Mouse (Mus musculus): ENCODE measurements around the gene E030018B13Rik.

Gene E030018B13Rik

DNA sequence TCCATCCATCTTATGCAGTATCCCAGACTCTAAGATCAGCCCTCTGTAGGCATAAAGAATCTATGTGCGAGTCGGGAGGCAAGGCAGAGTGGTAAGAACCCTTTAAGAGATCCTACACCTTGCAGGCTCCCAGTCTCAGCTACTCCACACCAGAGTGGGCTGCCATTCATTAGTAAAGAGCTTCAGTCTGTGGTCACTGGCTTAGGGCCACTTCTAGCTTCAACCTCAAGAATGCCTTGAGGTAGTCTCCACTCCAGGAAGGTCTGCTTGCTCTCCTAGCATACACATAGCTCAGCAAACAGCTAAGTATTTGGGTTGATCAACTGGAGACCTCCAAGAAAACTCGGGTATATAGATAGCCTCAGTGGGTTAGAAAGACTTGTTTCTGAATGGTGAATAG, 19.0 kb upstream of the E030018B13Rik start:
- DNase-seq (ENCODE audit: low read depth, low spot score), result no peak

DNA sequence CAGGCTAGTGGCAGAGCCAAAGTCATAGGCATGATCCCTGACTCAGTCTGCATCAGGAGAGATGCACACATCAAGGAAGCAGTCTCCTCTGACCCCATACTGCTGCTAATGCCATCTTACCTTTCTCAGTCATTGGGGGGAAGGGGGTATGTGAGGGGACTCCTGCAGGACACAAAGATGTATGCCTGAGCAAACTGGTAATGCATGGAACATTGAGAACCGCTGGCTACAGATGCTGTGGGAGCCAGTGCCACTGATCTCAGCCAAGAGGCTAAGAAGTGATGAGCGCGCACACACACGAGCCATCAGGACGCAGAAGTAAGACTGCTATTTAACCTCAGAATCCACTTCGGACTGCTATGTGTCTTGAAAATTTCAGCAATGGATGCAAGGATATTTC, 18.5 kb upstream of the E030018B13Rik start:
- no peak for DNase-seq (ENCODE audit: low read depth, low spot score)

DNA sequence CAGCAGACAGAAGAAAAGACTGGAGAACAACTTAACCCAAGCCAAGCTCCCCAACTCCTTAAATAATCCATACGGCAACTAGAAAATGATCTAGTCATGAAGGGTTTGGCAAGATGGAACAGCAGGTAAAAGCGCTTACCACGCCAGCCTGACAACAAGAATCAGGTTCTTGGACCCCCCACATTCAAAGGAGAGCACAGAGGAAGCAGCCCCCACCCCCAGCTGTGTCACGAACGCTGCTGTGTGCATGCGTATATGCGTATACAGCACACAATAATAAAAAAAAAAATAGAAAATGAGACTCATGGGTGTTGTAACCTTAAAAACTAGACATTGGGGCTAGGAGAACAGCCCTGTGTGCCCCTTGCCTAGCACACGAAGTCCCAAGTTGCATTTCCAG, 16.7 kb upstream of the E030018B13Rik start:
- DNase-seq (ENCODE audit: low read depth, low spot score), result no peak

DNA sequence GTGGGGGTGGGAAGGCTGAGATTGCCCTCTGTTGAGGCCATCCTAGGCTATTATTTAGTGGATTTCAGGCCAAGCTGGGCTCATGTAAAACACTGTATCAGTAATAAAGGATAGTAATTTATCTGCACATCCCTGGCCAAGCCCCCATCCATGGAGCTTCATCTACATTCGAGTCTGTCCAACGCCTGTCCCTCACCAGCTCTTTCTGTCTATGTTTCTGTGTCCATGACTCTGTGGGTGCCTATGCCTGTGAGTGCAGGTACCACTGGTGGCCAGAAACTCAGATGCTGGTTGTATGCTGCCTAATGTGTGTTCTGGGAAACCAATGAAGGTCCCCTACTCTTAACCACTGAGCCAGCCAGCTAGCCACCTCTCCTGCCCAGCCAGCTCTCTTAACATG, 16.2 kb upstream of the E030018B13Rik start:
- DNase-seq (ENCODE audit: low read depth, low spot score), result no peak

DNA sequence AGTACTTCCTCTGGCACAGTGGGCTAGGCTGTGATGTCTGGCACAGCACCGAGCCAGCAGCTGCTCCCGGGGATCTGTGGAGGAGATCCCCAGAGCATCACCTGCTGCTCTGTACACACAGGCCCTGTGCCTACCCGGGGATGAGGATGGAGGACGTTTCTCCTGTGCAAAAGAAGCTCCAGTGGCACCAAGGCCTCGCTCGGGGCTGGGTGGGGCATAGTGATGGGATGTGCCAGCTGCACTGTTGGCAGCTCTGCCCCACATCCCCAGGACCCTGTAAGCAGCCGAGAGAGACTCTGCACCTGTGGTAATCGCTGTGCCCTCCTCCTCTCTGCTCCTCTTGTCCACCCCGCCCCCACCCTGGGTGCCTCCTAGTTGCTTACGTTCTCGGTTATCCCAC, 15.3 kb upstream of the E030018B13Rik start:
- DNase-seq (ENCODE audit: low read depth, low spot score), result no peak

DNA sequence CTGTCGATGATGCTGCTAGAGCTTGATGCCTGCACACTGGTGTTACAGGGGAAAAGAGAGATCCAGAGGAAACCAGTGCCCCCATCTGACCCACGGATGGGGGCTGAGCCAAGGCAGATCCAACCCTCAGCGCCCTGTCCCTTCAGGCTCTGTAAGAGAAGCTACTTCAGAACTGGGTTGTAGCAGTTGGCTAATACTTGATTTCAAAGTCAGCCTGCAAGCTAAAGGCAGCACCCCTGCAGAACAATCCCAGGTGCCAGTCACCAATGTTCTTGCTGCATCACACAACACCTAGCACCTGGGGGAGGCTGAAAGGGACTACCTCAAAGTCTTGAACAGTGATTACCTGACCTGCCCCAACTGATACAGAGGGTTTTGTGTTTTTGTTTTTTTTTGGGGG, 14.7 kb upstream of the E030018B13Rik start:
- no peak for DNase-seq (ENCODE audit: low read depth, low spot score)

DNA sequence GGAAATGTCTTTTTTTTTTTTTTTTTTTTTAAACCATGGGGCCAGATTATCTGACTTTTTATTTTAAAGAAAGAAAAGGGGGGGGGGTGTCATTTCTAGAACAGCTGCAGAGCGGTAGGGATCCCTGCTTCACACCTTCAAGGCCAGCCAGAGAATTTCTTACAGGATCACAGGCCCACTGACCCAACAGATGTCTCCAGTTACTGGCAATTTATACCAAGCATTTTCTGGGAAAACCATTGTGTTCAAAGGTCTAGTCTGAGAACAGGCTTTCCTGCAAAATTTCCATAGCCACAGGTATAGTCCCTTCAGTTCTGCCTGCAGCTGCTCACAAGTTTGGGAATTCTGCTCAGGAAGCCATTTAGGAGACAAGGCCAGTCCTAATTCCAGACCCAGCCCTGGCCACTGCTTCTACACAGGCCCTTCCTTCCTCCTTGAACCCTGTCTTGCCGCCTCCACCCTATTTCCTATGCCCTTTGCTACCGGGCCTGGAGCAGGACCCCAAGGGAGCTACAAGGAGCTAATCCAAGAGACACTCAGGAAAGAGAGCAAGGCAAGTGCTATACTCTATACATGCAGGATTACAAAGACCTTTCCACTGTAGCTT, 13.9 kb upstream of the E030018B13Rik start:
- DNase-seq (ENCODE audit: low read depth, low spot score), result no peak

DNA sequence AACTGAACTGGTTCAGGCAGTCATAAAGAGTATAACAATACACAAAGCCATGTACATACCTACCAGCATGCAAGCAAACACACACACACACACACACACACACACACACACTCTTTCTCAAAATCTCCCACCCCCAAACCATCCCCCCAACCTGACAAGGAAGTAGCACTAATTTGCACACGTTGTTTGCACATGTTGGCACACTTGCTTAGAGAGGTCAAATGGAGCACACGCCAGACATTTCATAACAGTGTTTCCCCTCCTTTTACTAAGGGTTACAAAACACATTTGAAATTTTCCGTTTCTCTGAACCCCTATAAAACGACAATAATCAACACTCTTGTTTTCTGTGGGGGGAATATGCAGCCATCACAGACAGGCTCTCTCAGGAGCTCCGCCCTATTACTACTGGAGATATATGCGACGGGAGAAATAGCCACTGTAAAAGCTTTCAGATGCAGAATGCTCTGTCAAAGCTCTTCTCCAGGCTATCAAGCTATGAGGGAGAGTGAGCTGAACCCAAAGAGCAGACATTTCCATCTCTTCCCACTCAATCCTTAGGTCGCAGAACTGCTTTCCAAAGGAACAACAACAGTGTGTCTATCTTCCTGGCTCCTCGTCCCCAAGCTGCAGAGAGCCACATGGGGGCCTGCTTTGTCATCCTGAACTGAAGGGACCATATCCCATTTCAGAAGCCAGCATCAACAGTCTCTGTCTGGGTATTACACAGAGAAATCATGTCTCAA, 12.8 kb upstream of the E030018B13Rik start:
- no peak for DNase-seq (ENCODE audit: low read depth, low spot score)

DNA sequence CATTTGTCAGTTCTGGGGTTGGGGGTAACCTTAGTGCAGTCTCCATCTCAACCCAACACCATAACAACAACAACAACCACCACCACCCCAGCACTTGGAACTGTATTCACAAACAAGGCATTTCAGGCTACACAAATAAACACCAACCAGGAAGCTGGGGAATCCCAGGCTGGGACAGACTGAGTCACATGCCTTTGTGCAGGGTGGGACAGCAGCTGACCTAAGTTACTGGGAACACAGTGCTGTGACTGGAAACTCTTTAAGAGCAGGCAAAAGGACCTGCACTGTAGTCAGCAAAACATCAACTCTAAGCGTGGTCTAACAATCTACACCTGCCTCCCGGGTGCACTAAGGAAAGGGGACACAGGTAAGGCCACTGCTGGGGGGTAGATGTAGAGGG, 11.5 kb upstream of the E030018B13Rik start:
- no peak for DNase-seq (ENCODE audit: low read depth, low spot score)

DNA sequence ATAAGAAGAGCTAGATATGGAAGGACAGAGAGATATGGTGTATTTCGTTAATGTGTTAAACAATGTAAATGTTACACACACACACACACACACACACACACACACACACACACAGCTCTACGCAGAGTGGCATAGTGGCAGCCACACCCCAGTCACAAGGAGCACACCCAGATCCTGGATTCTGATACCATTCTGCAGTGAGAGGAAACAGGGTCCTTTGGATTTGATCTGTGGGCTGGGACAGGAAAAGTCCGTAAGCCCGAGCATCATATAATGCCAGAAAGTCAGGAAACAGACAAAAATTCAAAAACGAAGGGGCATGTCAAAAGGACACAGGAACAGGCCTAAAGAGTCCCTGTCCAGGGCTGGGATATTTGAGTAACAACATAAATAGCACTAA, 11.0 kb upstream of the E030018B13Rik start:
- DNase-seq (ENCODE audit: low read depth, low spot score), result no peak

DNA sequence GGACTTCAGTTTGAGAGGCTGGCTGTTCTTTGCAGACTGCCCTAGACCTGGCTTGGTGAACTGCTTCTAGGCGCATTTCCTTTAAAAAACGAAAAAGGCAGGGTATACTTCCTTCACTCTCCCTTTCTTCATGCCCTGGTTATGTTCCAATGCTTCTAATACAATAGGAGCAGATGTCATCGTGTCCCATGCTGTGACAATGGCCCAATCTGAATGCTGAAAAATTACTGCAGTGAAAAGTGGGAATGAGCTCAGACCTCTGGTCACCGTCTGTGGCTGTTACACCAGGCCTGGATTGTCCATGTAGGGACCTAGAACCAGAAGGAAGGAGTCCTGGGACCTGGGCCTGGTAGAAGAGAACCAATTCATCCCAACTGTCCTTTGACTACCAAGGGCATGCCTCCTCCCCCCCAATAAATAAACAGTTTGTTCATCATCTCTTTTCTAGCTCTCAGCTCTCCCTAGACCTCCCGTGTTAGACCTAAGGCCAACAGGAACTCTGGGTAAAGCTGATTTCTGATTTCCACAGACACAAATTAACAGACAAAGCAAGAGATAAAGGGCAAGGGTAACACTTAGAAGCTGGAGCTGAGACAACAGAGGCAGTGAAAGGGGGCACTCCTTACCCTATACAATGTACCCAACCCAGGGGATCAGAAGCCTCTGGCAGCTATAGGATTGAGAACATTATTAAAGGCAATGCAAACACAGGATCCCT, 8.7 kb upstream of the E030018B13Rik start:
- DNase-seq (ENCODE audit: low read depth, low spot score), result no peak

DNA sequence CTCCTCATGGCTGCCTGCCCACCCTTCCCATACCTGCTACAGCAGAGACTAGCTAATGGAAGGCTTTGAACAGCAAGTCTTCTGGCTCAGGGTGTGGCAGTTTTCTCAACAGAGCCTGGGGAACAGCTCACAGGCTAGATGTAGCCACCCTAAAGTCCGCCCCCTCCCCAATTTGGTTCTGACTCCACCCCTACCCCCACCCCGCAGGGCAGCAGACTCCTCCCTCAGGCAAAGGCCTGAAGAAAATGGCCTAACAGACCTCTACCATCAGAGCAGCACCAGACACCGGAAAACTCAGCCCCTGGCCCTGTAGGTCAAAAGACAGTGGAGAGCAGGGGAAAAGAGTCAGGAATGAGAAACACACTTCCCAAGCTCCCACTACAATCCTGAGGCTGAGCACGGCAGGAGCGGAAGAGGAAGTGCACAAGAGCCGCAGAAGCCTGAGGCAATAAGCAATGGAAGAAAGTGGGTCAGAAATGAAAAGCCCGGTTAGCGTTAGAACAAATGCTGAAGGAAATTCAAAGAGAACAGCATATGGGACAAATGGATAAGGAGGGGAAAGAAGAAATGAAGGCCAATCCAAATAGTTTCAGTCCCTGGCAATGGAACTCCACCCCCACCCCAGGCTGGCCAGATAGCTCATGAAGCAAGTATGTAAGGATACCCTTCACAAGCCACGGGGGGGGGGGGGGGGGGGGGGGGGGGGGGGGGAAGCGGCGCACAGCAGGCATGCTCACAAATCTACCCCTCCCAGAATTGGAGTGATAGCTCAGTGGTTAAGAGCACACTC, 8.0 kb upstream of the E030018B13Rik start:
- DNase-seq (ENCODE audit: low read depth, low spot score), result no peak

DNA sequence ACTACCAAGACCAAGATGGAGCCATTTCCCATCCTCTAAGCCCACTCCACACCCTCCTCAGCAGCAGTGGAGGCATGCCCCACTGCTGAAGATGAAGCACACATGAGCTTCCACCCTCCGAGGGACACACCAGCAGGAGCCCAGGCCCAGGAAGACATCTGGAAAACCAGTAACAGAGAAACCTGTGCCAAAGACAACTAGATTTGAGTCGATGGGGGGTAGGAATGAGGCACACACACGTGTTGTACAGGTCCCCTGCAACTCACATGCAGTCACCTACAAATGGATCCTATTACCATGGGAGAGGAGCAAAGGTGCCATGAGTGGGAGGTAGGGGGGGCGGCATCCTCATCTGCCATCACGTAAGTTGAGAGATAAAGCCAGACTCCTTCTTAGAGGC, 6.4 kb upstream of the E030018B13Rik start:
- no peak for DNase-seq (ENCODE audit: low read depth, low spot score)

DNA sequence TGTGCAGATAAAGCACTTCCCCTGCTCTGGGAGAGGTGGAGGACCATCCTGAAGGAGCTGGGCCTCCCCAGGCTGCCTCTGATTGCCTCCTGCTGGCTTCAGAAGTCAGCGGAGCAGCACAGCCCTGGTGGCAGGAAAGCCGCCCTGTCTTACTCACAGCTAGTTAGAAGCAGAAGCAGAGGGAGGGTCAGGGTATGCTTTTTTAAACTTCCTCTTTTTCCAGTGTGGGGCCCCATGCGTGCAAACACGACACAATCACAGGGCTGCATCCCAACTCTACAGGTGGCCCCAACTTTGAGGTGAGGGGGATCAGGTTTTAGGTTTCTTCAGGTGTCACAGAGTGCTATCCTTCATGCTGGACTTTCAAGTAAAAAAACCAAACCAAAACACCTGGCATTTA, 5.7 kb upstream of the E030018B13Rik start:
- DNase-seq (ENCODE audit: low read depth, low spot score), result no peak

DNA sequence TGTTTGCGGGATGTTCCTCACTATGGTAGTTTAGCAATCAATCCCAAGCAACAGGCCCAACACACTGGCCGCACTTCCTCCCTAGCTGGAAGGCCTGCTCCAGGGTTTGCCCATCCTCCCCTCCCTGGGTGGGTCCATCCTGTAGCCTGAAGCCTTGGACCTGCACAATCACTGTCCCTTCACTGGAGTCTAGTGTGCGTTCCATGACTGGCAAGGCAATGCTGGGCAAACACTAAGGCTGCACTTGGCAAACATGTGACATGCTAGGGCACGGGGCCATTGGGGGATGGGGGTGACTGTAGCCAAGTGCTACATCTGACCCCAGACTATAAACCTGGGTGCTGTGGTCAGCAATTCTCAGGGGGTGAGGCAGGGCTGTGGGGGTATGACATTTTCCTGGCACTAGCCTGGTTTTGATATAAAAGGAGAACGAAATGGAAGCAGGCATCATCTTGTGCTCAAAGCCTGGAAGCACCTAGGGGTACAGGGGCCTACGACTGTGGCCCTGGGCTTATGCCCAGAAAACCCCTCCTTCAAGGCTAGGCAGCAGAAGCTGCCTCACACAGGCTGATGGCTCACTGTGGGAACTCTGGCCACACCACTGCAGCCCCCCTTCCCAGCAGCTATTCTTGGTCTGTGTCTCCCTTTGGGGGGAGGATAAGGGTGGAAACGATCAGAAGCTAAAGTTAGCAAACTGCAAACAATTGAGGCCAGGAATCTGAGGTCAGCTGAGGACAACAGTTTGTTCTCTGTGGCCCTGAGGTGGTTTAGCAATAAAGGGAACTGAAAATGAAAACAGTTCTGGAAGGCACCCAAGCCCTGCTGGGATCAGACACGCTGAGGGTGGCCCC, 5.0 kb upstream of the E030018B13Rik start:
- no peak for DNase-seq (ENCODE audit: low read depth, low spot score)

DNA sequence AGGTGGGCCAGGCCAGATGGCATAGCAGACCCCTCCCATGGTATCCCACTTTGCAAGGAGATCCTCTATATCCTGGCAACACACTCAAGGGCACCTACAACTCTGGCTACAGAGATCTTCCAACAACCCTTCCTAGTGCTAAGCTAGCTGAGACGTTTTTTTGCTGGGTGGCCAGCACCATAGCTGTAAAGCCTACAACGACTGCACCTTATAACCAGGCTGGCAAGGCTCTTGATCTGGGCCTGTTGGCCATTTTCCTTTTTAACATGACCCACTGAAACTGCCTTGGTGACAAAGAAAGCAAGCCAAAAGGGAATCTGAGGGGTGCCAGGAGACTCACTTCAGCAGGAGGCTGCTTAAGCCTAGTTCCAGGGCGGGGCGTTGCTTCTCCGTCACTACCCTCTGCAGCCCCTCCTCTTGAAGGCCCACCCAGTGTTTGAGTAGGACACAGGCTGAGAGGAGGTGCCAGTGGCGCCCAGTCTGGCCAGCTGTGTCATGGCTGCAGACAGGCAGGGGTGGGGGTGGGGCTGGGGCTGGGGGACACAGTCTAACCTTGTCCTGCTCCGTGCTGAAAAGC, 4.3 kb upstream of the E030018B13Rik start:
- no peak for DNase-seq (ENCODE audit: low read depth, low spot score)

DNA sequence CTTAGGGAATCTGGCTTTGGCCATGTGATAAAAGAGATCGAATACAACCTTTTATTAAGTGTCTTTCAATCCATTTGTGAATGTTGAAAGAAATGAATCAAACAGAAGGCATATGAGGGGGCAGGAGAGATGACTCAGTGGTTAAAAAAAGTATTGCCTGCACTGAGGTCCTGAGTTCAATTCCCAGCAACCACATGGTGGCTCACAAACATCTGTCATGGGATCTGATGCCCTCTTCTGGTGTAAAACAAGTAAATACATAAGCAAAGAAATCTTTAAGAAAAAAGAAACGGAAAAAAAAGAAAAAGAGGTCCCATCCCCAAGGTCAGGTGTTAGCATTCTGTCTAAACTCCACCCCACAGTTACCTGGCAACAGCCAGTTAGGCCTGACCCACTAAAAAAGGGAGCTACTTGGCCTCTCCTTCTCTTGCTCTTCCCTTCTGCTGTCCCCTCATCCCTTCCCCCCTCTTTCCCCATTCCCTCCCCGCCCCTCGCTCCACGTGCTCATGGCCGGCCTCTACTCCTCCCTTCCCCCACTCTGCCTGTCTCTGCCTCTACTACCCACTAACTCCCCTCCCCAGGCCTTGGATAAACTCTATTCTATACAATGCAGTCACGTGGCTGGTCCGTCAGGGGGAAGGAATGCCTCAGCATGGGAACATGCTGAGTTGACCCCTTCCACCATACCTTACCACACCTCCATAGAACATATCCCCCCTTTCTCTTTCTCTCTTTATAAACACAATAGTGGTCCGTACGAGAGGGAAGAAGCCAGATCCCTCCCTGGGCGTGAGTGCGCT, 3.5 kb upstream of the E030018B13Rik start:
- DNase-seq (ENCODE audit: low read depth, low spot score), result no peak

DNA sequence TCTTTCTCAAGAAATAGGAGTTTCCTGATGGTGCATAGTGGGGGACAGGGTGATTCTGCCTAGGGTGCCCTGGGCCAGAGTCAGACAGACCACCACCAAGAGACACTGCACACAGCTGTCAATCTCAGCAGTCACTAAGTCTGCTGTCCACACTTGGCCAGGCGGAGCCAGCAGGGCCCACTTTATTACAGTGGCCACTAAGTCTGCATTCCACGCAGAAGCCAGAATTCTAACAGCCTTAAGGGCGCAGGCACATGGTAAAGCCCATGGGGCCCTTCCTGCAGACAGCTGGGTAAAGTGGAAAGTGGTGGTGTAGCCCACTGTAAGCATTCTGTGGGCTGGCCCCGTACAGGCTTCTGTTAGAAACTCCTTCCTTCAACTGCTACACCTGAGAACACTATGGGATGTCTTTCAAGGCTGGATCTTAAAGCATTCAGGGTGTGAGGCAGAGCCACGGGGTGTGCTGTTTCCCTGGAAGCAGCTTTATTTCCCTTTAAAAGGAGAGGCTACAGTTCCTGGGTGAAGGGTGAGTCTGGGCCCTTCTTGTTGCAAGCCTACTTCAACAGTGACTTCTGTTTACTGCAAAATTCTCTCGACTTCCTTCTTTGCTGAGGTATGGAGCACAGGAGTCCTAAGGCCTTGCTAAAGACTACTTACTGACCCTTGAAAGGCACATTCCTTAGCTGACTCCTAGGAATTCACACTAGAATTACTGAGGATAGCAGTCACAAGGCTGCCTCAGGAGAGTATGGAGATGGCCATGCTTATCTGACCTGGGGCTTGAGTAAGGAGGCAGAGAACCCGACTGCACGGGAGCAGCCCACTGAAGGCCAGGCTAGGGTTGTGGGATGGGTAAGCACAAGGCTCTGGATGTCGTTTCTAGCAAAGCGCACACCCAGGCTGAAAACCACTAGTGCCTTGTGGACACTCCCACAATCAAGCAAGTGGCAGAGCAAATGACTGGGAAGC, 2.6 kb upstream of the E030018B13Rik start:
- DNase-seq (ENCODE audit: low read depth, low spot score), result no peak

DNA sequence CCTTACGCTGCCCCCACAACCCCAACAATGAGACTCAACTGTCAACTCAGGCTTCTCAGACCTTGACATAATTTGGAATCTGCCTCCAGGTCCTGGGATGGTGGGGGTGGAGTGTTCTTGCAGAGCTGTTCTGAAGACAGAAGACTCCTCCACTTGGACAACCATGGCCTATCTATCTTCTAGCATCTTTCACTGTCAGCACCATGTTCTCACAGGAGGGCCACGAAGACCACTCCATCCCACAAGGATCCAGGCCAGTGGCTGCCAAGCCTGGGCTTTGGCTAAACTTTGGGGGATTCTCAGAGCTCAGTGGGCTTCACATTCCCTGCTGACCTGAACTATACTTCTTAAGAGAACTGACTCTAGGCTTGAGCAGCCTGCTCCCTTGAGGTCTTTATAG, 1.8 kb upstream of the E030018B13Rik start:
- no peak for DNase-seq (ENCODE audit: low read depth, low spot score)
